Mouse (Mus musculus) heart, adult 2 months (tissue): ENCODE data around the gene Elovl6. TPM values are rescaled to one million over a fixed set of nuclear protein-coding genes. Genes with fewer than 3 reads are reported as not detected.

ENCODE experiments used
- DNase-seq, 2 experiments: peaks; one replicate each; pipeline ENCODE4 v3.0.0; 2021
- H3K27ac ChIP-seq: fragments of 200-600 bp; 2 replicates; pipeline ENCODE4 v1.8.1; 2022
- H3K27me3 ChIP-seq: fragments of 200-500 bp; 2 replicates; pipeline ENCODE4 v1.6.1; 2012; ENCODE audit warnings: mild to moderate bottlenecking, low read length, inconsistent platforms, mixed read lengths; ENCODE audit not compliant: control insufficient read depth, insufficient read depth
- H3K36me3 ChIP-seq: fragments of 200-500 bp; 2 replicates; pipeline ENCODE4 v1.6.1; 2012; ENCODE audit warnings: low read length, inconsistent platforms; ENCODE audit not compliant: control insufficient read depth, insufficient read depth
- H3K4me1 ChIP-seq: fragments of 200-500 bp; 2 replicates; pipeline ENCODE4 v1.6.1; 2011; ENCODE audit warnings: low read length; ENCODE audit not compliant: control insufficient read depth, insufficient read depth
- H3K4me3 ChIP-seq: fragments of 200-600 bp; 2 replicates; pipeline ENCODE4 v1.8.1; 2022
- H3K79me2 ChIP-seq: fragments of 200-500 bp; replicated peaks from 2 replicates; pipeline ENCODE4 v1.6.1; 2012; ENCODE audit warnings: mild to moderate bottlenecking, inconsistent platforms, low read length, moderate library complexity, mixed read lengths; ENCODE audit not compliant: control insufficient read depth, insufficient read depth
- H3K9ac ChIP-seq: fragments of 200-500 bp; 2 replicates; pipeline ENCODE4 v1.6.1; 2012; ENCODE audit warnings: low read depth, mild to moderate bottlenecking, control low read depth, inconsistent platforms, low read length, mixed read lengths
- CTCF ChIP-seq: fragments of 200-600 bp; IDR thresholded peaks from 2 replicates; pipeline ENCODE4 v1.8.1; 2022; ENCODE audit warnings: antibody characterized with exemption, mild to moderate bottlenecking, moderate library complexity
- EP300 ChIP-seq: fragments of 200-500 bp; IDR thresholded peaks from 2 replicates; pipeline ENCODE4 v1.6.1; 2011; ENCODE audit warnings: low read depth, low read length, control low read depth; ENCODE audit not compliant: insufficient read depth
- POLR2A ChIP-seq: fragments of 200-500 bp; IDR thresholded peaks from 2 replicates; pipeline ENCODE4 v1.6.1; 2011; ENCODE audit warnings: mild to moderate bottlenecking, low read depth, low read length, control low read depth; ENCODE audit not compliant: insufficient read depth
- WGBS: fragments of 180-500 bp; shearing (Covaris S2); methylation state at CpG from one replicate; pipeline ENCODE4 v1.1.7; 2018; 5-methylcytosine and 5-hydroxymethylcytosine counted together
- intact Hi-C: fragments of 180-260 bp; cut with DNase I; formaldehyde crosslinking; loops from one replicate; pipeline ENCODE4 v1.15.1; 2025
- polyA plus RNA-seq: library from polyadenylated mRNA; depleted of rRNA; stranded (reverse); fragments of >200 nt; gene quantifications from 2 replicates; pipeline ENCODE4 v1.2.3, GENCODE M21; 2012
- total RNA-seq, 2 experiments: library from RNA; stranded (reverse); gene quantifications; 2 replicates each; pipeline ENCODE4 v1.2.3; 2021

Gene Elovl6
- total and polyA plus RNA-seq, 3 experiments = 1.3 to 19.8 (median 1.7) TPM

DNA sequence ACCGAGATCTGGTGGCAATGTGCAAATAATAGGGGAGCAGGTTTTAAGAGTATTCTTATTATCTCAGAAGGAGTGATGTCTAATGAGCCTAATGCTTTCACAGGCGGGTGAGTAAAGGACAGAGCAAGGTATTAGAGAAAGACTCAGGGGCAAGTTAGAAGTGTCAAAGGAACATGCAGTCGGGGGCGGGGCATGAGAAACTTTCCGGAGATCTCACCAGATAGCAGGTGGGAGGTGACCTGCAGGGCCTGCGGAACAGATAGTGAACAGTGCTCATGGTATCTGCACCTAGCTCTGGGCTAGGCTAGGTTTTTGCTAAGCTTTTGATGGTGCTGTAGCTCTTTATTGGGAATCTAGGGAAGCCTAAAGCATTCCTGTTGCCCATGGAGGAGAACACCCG lies 25.4 kb downstream of the Elovl6 start:
- no peak overlapping the region for H3K4me3 ChIP-seq
- H3K79me2 ChIP-seq = no peaks in the 10 kb centered on the region
- DNase-seq = no peak
- H3K9ac ChIP-seq = no peak overlapping the region
- TF ChIP-seq POLR2A = no peak
- TF ChIP-seq CTCF = no peak
- TF ChIP-seq EP300 = no peak
- no peaks in the 10 kb centered on the region for H3K4me1 ChIP-seq
- H3K27ac ChIP-seq = no peak overlapping the region
- intact Hi-C loops = no loop called here
- WGBS = 91% methylated on average over 7 of the region's 7 CpGs
- no peaks in the 10 kb centered on the region for H3K27me3 ChIP-seq
- H3K36me3 ChIP-seq = no peaks in the 10 kb centered on the region

DNA sequence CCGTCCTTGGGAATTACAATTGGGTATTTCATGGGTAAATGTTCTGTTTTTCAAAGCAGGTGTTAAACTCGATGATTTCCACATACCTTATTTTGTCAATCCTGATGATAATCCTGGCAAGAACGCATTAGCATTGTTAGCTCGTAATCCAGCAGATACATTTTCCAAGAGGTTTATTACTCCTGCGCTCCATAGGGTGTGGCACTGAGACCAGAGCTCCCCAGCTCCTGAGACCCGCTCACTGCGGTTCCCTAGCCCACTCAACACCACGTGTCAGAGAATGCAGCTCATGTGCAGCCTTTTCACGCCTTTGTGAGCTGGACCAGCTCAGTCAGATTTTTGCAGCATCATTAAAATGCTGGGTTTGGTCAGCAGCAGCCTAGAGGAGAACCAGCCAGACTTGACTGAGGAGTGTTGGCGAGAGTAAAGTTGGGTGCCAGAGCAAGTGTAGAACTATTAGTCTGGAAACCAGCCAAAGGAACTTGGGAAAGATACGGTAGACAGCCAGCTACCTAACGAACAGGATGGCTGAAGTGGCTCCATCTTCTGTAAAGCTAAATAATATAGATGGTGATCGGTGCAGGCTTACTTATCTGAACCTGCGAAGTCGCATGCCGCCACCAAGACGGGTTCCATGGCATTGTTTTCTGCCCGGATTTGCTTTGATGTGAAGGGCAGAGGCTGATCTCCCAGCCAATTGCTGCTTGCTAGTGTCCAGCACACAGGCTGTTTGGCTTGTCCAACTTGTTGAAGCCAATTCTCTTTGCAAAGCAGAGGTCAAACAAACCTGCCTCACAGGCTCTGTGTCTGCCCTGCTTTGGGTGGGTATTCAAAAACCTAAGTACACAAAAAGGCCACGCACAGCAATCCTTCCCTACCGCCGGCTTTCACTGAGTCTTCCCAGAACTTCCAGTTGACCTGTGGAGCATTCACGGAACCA lies 26.1 kb downstream of the Elovl6 start:
- H3K27ac ChIP-seq = no peak overlapping the region
- no peak for TF ChIP-seq EP300
- no peak for TF ChIP-seq POLR2A
- TF ChIP-seq CTCF = no peak
- DNase-seq = no peak
- H3K27me3 ChIP-seq = no peaks in the 10 kb centered on the region
- no peaks in the 10 kb centered on the region for H3K36me3 ChIP-seq
- no peak overlapping the region for H3K9ac ChIP-seq
- H3K4me3 ChIP-seq = no peak overlapping the region
- WGBS = 79% methylated on average over 22 of the region's 22 CpGs
- intact Hi-C loops = no loop called here
- H3K79me2 ChIP-seq = no peaks in the 10 kb centered on the region
- H3K4me1 ChIP-seq = no peaks in the 10 kb centered on the region

DNA sequence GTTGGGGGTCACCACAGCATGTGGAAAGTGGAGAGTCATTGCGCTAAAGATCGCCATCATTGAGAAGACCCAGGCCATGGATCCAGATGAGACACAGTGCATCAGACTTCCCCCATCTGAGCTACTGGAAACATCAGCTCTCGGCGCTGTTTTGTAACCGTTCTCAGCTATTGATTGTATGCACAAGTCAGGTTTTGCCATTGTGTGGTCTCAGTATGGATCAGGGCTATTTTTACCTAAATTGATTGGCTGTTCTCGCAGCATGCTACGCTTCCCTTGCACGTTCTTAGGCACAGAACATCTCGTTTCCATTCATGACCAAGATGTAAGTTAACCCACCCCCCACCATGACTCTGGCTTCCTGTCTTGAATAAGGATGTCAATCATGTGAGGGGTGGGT lies 27.9 kb downstream of the Elovl6 start:
- TF ChIP-seq POLR2A = no peak
- TF ChIP-seq CTCF = no peak
- no peak for TF ChIP-seq EP300
- Histone ChIP-seq H3K79me2 (no peaks in the 10 kb centered on the region), H3K4me3 (no peak overlapping the region), H3K27ac (no peak overlapping the region), H3K4me1 (no peaks in the 10 kb centered on the region), H3K27me3 (no peaks in the 10 kb centered on the region), H3K9ac (no peak overlapping the region), H3K36me3 (no peaks in the 10 kb centered on the region)
- DNase-seq = no peak
- WGBS = 89% methylated on average over 9 of the region's 9 CpGs
- intact Hi-C loops = no loop called here

DNA sequence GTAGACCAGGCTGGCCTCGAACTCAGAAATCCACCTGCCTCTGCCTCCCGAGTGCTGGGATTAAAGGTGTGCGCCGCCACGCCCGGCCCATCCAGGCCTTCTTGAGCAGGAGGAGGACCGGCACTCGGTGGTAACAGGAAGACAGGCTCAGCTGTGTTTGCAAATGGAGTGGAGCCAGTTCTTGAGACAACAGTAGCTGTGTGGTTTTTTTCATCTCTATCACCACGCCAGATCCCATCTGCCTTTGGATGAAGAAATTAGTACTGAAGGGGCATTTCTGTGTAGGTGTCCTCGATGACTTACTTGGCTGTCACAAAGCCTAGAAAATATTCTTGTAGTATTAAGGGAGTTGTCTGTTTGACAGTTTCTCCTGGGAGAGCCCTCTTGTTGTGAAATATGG lies 28.9 kb downstream of the Elovl6 start:
- 88% methylated on average over 10 of the region's 10 CpGs for WGBS
- no peaks in the 10 kb centered on the region for H3K27me3 ChIP-seq
- DNase-seq = no peak
- TF ChIP-seq EP300 = no peak
- no peak for TF ChIP-seq CTCF
- no peak for TF ChIP-seq POLR2A
- H3K36me3 ChIP-seq = no peaks in the 10 kb centered on the region
- no peak overlapping the region for H3K27ac ChIP-seq
- intact Hi-C loops = no loop called here
- no peak overlapping the region for H3K4me3 ChIP-seq
- no peak overlapping the region for H3K9ac ChIP-seq
- no peaks in the 10 kb centered on the region for H3K79me2 ChIP-seq
- no peaks in the 10 kb centered on the region for H3K4me1 ChIP-seq

DNA sequence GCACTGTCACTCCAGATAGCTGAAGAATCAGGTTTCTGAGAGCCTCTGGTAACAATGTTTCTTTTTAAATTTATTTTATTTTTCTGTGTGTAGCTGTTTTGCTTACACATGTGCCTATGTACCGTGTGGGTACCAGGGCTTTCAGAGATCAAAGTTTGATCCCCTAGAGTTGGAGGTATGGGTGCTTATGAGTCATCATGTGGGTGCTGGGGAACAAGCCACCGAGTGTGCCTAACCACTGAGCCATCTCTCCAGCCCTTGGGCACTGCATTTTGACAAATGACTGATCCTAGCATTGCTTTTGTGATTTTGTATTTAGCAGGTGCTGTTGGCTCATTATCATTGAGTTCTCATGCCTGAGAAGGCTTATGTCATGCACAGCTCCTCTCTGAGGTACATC lies 29.7 kb downstream of the Elovl6 start:
- intact Hi-C loops = no loop called here
- TF ChIP-seq EP300 (no peak), CTCF (no peak), POLR2A (no peak)

DNA sequence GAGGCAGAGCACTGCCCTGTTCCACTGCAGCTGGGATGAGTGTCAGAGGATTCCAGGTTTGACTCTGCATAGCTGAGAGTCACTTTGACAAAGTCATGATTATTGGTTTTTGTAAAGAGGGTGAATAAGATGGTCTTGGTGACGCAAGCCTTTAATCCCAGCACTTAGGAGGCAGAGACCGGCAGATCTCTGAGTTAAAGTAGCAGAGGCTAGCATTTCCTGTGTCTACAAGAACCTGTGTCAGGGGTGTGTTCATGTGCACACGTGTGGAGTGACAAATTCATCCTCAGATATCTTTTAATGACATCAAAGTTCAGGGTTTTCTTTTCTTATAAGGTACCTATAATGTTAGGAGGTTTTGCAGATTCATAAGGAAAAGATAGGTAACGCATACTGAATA lies 30.3 kb downstream of the Elovl6 start:
- WGBS = 86% methylated on average over 4 of the region's 4 CpGs
- no peaks in the 10 kb centered on the region for H3K27me3 ChIP-seq
- no peak for DNase-seq

More for the DNA sequence above, 29.7 kb downstream of the Elovl6 start:
- Histone ChIP-seq H3K9ac (no peak overlapping the region), H3K36me3 (no peaks in the 10 kb centered on the region), H3K27ac (no peak overlapping the region), H3K79me2 (no peaks in the 10 kb centered on the region), H3K27me3 (no peaks in the 10 kb centered on the region), H3K4me1 (no peaks in the 10 kb centered on the region), H3K4me3 (no peak overlapping the region)
- no peak for DNase-seq
- 91% methylated on average over 2 of the region's 2 CpGs for WGBS

More for the DNA sequence above, 30.3 kb downstream of the Elovl6 start:
- no peak overlapping the region for H3K27ac ChIP-seq
- TF ChIP-seq EP300 = no peak
- no peak for TF ChIP-seq POLR2A
- no peak for TF ChIP-seq CTCF
- intact Hi-C loops = no loop called here
- H3K9ac ChIP-seq = no peak overlapping the region
- no peaks in the 10 kb centered on the region for H3K79me2 ChIP-seq
- H3K4me1 ChIP-seq = no peaks in the 10 kb centered on the region
- H3K36me3 ChIP-seq = no peaks in the 10 kb centered on the region
- no peak overlapping the region for H3K4me3 ChIP-seq
